Mouse (Mus musculus): ENCODE results near the gene Asmt. TPM values are rescaled to one million over a fixed set of nuclear protein-coding genes. Genes with fewer than 3 reads are reported as not detected.
A peak's percentile ranks its signal among the peaks of the same experiment; 100 is the strongest.

Gene Asmt
- polyA plus RNA-seq, 1 experiment from 2014 or later = not detected

DNA sequence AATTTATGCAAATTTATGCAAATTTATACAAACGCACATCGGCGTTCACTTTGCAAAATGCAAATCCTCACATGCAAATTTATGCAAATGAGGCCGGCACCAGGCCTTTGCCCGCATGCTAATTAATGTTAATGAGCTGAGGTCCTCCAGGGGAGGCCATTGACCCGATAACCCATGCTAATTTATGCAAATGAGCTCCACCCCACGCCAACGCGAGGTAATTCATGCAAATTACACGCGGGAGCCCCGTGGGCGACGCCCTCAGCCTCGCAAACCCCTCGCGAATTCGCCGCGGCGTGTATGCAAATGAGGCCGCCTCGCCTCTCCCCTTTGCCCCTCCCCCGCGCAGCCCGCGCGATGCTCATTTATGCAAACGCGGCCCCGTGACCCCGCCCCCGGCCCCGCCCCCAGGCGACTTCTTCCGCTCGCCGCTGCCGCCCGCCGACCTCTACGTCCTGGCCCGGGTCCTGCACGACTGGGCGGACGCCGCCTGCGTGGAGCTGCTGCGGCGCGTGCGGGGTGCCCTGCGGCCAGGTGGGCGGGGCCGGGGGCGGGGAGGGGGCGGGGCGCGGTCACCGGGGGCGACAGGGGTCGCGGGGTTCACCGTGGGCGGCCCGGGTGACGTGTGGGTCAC is 4.3 kb downstream of the Asmt start:
- Histone ChIP-seq H3K36me3 (replicated peaks; ENCODE audit: insufficient read depth, low read length) (no peaks in the 10 kb centered on the region), H3K9me3 (ENCODE audit: low read length) (peaks cover 44% of the 10 kb centered on the region)

DNA sequence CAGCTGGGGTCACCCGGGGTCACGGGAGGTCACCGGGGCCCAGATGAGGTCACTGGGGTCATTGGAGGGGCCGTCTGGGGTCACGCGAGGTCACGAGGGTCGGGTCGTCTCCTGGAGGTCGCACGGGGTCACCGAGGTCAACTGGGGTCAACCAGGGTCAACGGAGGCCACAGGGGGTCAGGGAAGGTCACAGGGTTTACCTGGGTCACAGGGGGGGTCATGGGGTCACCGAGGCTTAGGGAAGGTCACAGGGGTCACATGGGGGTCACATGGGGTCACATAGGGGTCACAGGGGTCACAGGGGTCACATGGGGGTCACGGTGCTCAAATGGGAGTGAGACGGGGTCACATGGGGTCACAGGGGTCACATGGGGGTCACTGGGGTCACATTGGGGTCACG is 4.8 kb downstream of the Asmt start:
- no peak overlapping the region for H3K27ac ChIP-seq (ENCODE audit: low read depth)
- DNase-seq (no peak), ATAC-seq (no peak)
- H3K36me3 ChIP-seq (replicated peaks; ENCODE audit: insufficient read depth, low read length) = no peaks in the 10 kb centered on the region
- 88% methylated on average over 17 of the region's 17 CpGs for WGBS (ENCODE audit: insufficient replicate concordance)
- H3K4me3 ChIP-seq (ENCODE audit: low read depth, low read length) = no peak overlapping the region
- no peak overlapping the region for H3K4me2 ChIP-seq (ENCODE audit: low read depth, low read length)
- no peaks in the 10 kb centered on the region for H3K4me1 ChIP-seq (ENCODE audit: insufficient read depth)
- H3K9ac ChIP-seq (replicated peaks) = no peak overlapping the region
- peaks cover 44% of the 10 kb centered on the region for H3K9me3 ChIP-seq (ENCODE audit: low read length)
- TF ChIP-seq EP300 (IDR thresholded peaks at IDR 0.05; ENCODE audit: low read depth) = no peak
- H3K27me3 ChIP-seq (ENCODE audit: insufficient read depth, low read length) = no peaks in the 10 kb centered on the region

More for the DNA sequence above, 4.3 kb downstream of the Asmt start:
- DNase-seq (no peak), ATAC-seq (0 out of 2 replicates have a peak, but pooled peaks have one; percentile 1)
- no peaks in the 10 kb centered on the region for H3K27me3 ChIP-seq (ENCODE audit: insufficient read depth, low read length)
- H3K4me2 ChIP-seq (ENCODE audit: low read depth, low read length) = no peak overlapping the region
- H3K9ac ChIP-seq (replicated peaks) = no peak overlapping the region
- no peak overlapping the region for H3K4me3 ChIP-seq (ENCODE audit: low read depth, low read length)
- no peak overlapping the region for H3K27ac ChIP-seq (ENCODE audit: low read depth)
- TF ChIP-seq CTCF (IDR thresholded peaks at IDR 0.05; ENCODE audit: low read depth) (no peak), EP300 (IDR thresholded peaks at IDR 0.05; ENCODE audit: low read depth) (no peak)
- 92% methylated on average over 46 of the region's 67 CpGs for WGBS (ENCODE audit: insufficient replicate concordance)
- H3K4me1 ChIP-seq (ENCODE audit: insufficient read depth) = no peaks in the 10 kb centered on the region

DNA sequence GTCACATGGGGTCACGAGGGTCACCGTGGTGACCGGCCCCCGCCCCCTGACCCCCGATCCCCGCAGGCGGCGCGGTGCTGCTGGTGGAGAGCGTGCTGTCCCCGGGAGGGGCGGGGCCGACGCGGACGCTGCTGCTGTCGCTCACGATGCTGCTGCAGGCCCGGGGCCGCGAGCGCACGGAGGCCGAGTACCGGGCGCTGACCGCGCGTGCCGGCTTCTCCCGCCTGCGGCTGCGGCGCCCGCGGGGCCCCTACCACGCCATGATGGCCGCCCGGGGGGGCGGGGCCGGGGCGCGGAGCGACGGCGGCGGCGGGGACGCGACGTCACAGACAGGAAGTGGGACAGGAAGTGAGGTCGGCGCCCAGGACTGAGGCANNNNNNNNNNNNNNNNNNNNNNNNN is 5.2 kb downstream of the Asmt start:
- H3K9me3 ChIP-seq (ENCODE audit: low read length) = peaks cover 41% of the 10 kb centered on the region
- H3K4me1 ChIP-seq (ENCODE audit: insufficient read depth) = no peaks in the 10 kb centered on the region
- TF ChIP-seq EP300 (IDR thresholded peaks at IDR 0.05; ENCODE audit: low read depth) (no peak), CTCF (IDR thresholded peaks at IDR 0.05; ENCODE audit: low read depth) (no peak)
- no peak for ATAC-seq
- H3K4me3 ChIP-seq (ENCODE audit: low read depth, low read length) = no peak overlapping the region
- H3K9ac ChIP-seq (replicated peaks) = no peak overlapping the region
- no peak overlapping the region for H3K27ac ChIP-seq (ENCODE audit: low read depth)
- DNase-seq = no peak
- 93% methylated on average over 44 of the region's 53 CpGs for whole genome bisulfite sequencing (ENCODE audit: insufficient replicate concordance)
- H3K36me3 ChIP-seq (replicated peaks; ENCODE audit: insufficient read depth, low read length) = no peaks in the 10 kb centered on the region
- H3K4me2 ChIP-seq (ENCODE audit: low read depth, low read length) = no peak overlapping the region
- H3K27me3 ChIP-seq (ENCODE audit: insufficient read depth, low read length) = no peaks in the 10 kb centered on the region
